Mouse (Mus musculus) midbrain, postnatal 0 days (tissue): Measurements from ENCODE around the gene Gm20715. TPM values are rescaled to one million over a fixed set of nuclear protein-coding genes. Genes with fewer than 3 reads are reported as not detected.

Experiments
- ATAC-seq: fragments of 200-750 bp; cut with Nextera tagmentation; 2 replicates; pipeline ENCODE4 v1.8.0; 2017; ENCODE audit warnings: moderate number of reproducible peaks, mild to moderate bottlenecking, moderate TSS enrichment, moderate library complexity; ENCODE audit not compliant: low FRiP score
- DNase-seq: peaks from one replicate; pipeline ENCODE4 v3.0.0-alpha.2; 2015; ENCODE audit warnings: low spot score
- H3K27ac ChIP-seq: fragments of 300-500 bp; sonication (generic); 2 replicates; pipeline ENCODE4 v1.5.1; 2014; ENCODE audit warnings: low read depth, mild to moderate bottlenecking, low read length, mixed read lengths
- H3K27me3 ChIP-seq: fragments of 300-500 bp; sonication (generic); 2 replicates; pipeline ENCODE4 v1.6.1; 2014; ENCODE audit warnings: low read length, control low read depth, mixed read lengths; ENCODE audit not compliant: insufficient read depth
- H3K36me3 ChIP-seq: fragments of 300-500 bp; sonication (generic); 2 replicates; pipeline ENCODE4 v1.6.1; 2014; ENCODE audit warnings: low read length, control low read depth, mixed read lengths; ENCODE audit not compliant: insufficient read depth
- H3K4me1 ChIP-seq: fragments of 300-500 bp; sonication (generic); 2 replicates; pipeline ENCODE4 v1.6.1; 2014; ENCODE audit warnings: mild to moderate bottlenecking, control low read depth, antibody characterized with exemption, low read length, mixed read lengths; ENCODE audit not compliant: insufficient read depth
- H3K4me2 ChIP-seq: fragments of 300-500 bp; sonication (generic); 2 replicates; pipeline ENCODE4 v1.6.1; 2014; ENCODE audit warnings: low read depth, mild to moderate bottlenecking, low read length, mixed read lengths; ENCODE audit not compliant: poor library complexity, severe bottlenecking
- H3K4me3 ChIP-seq: fragments of 300-500 bp; sonication (generic); 2 replicates; pipeline ENCODE4 v1.5.1; 2014; ENCODE audit warnings: low read depth, mild to moderate bottlenecking, low read length, moderate library complexity
- H3K9ac ChIP-seq: fragments of 300-500 bp; sonication (generic); replicated peaks from 2 replicates; pipeline ENCODE4 v1.6.1; 2014; ENCODE audit warnings: mild to moderate bottlenecking, low read length, moderate library complexity, mixed read lengths; ENCODE audit not compliant: poor library complexity, severe bottlenecking
- H3K9me3 ChIP-seq: fragments of 300-500 bp; sonication (generic); 2 replicates; pipeline ENCODE4 v1.6.1; 2016; ENCODE audit warnings: low read length, control low read depth
- CTCF ChIP-seq: IDR thresholded peaks from 2 replicates; pipeline ENCODE4 v1.5.1; 2016; ENCODE audit warnings: antibody characterized with exemption, mild to moderate bottlenecking
- WGBS: fragments of 180-500 bp; shearing (Covaris S2); extraction: QIAGEN DNeasy Blood & Tissue Kit; methylation state at CpG from one replicate; pipeline ENCODE4 v1.1.7; 2014; 5-methylcytosine and 5-hydroxymethylcytosine counted together
- polyA plus RNA-seq: library from polyadenylated mRNA; unstranded; fragments of >200 nt; fragmentation: Nextera tagmentation; extraction: Ambion mirVana; gene quantifications from 2 replicates; pipeline ENCODE4 v1.2.1, GENCODE M21; 2015
- total RNA-seq: library from RNA; depleted of rRNA; stranded (reverse); fragments of >200 nt; gene quantifications from 2 replicates; pipeline ENCODE4 v1.2.3, GENCODE M21; 2014

The Gm20715 gene
- total and polyA plus RNA-seq, 2 experiments from 2014 or later, result 0.77 TPM; not detected in 1

DNA sequence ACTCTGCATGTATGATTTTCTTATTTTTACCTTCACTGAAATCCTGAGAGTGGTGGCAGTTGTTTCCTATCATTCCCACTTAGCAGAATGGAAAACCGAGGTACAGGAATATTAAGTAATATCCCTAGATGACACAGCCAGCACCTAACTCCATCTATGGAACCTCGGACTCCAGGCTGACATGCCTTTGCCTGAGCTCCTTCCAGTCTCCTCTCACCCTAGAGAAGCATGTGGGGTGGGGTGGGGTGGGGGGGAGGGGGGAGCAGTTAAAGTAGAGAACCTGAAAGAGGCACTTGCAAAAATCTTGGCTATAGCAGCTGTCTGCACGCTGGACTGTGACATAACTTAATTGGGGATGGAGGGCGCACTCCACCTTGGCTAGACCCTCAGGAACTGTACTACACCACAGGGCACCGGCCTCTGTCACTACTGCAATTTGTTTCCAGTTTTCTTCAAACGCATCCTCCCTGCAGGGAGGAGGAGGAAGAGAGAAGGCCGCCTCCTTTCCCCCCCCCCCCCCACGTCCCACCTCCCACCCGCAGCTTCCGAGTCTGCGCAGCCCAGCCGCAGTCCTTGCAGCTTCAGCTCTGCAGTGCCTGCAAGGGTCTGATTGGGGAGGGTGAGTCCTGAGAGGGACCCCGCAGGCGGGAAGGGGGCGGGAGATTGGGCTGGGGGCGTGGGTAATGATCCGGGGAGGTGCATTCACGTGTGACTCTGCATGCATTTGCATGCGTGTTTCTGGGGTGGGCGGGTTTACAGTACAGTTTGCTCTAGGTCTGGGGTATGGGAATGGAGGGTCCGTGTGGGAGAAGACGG is 4.8 kb downstream of the Gm20715 start:
- Histone ChIP-seq H3K4me2 (peak overlapping the region; percentile 51), H3K4me3 (peak overlapping the region; percentile 42), H3K36me3 (no peaks in the 10 kb centered on the region), H3K9me3 (no peaks in the 10 kb centered on the region), H3K27me3 (no peaks in the 10 kb centered on the region), H3K27ac (0 out of 2 replicates have a peak overlapping the region, but pooled peaks have one; percentile 51), H3K9ac (peak overlapping the region; percentile 67), H3K4me1 (no peaks in the 10 kb centered on the region)
- DNase-seq (peak; percentile 68), ATAC-seq (peak; percentile 91)
- no peak for TF ChIP-seq CTCF
- 8% methylated on average over 17 of the region's 22 CpGs for WGBS

DNA sequence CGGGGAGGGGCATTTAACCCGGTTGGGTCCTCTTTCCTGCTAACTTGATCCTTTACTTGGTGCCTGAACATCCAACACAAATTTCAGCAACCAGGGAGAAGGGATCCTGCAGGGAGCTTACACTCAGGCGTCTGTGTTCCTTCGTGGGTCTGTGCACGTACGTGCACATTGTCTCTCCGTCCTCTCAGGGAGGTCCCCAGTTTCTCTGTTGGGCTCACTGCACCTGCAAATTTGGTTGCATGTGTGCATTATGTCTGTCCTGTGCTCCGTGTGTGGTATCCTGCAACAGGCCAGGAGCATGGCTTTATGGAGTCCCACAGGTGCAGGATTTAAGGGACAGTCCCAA is 5.3 kb downstream of the Gm20715 start:
- no peak for TF ChIP-seq CTCF
- Histone ChIP-seq H3K4me1 (no peaks in the 10 kb centered on the region), H3K9ac (peak overlapping the region; percentile 67), H3K27me3 (no peaks in the 10 kb centered on the region), H3K27ac (peak overlapping the region; percentile 51; the same call in 1 of the 2 replicates), H3K4me3 (peak overlapping the region; percentile 42), H3K9me3 (no peaks in the 10 kb centered on the region), H3K4me2 (peak overlapping the region; percentile 51), H3K36me3 (no peaks in the 10 kb centered on the region)
- WGBS, result 8% methylated on average over 8 of the region's 8 CpGs
- DNase-seq (no peak), ATAC-seq (peak; percentile 50)

DNA sequence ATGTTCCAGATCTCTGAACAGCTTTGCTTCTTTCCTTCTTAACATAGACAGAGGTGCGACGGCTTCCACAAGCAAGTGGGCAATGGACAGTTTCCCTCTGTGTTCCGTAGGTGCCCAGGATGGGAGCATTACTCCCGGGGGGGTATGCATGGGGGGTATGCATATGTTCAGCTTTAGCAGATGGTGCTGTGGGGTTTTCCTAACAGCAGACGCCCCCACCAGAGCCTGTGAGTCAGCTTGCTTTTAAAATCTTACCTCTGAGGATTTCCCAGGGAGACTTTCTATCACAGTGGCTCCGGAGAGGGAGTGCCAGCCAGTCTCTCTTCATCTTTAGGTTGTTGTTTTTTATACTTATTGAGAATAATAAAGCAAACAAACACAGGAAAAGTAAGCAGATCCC is 9.8 kb downstream of the Gm20715 start:
- 79% methylated on average over 6 of the region's 6 CpGs for WGBS
- H3K4me3 ChIP-seq, result no peak overlapping the region
- DNase-seq (no peak), ATAC-seq (no peak)
- H3K9ac ChIP-seq, result no peak overlapping the region
- TF ChIP-seq CTCF, result no peak
- no peaks in the 10 kb centered on the region for H3K9me3 ChIP-seq
- H3K4me1 ChIP-seq, result no peaks in the 10 kb centered on the region
- no peaks in the 10 kb centered on the region for H3K36me3 ChIP-seq
- H3K27ac ChIP-seq, result no peak overlapping the region
- no peak overlapping the region for H3K4me2 ChIP-seq
- no peaks in the 10 kb centered on the region for H3K27me3 ChIP-seq

DNA sequence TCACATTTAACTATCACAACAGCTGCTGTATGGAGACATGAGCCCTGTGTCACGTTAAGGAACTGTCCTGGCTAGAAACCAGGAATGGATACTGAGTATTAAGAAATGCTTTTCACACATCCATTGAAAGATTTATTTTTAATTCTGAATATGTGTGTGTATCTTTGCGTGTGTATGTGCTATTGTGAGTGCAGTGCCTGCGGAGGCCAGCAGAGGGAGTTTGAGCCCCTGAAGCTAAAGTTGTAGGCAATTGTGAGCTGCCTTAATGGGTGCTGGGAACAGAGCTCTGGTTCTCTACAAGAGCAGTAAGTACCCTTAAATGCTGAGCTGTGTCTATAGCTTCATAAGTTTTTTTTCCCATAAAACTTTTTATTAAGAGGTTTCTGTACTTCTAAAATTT is 19.3 kb downstream of the Gm20715 start:
- H3K4me3 ChIP-seq, result no peak overlapping the region
- DNase-seq (no peak), ATAC-seq (no peak)
- no peak overlapping the region for H3K9ac ChIP-seq
- H3K27me3 ChIP-seq, result no peaks in the 10 kb centered on the region
- no peaks in the 10 kb centered on the region for H3K4me1 ChIP-seq
- H3K9me3 ChIP-seq, result peaks cover 5% of the 10 kb centered on the region; the same call in 1 of the 2 replicates
- H3K4me2 ChIP-seq, result no peak overlapping the region
- peak; percentile 37 for TF ChIP-seq CTCF
- peaks cover 13% of the 10 kb centered on the region; the same call in 1 of the 2 replicates for H3K36me3 ChIP-seq
- H3K27ac ChIP-seq, result no peak overlapping the region
- 82% methylated on average over 3 of the region's 3 CpGs for WGBS

GRCm38 (mm10) chr7:6430342-6430741 is 20.3 kb downstream of the Gm20715 start:
- DNase-seq, result peak; percentile 20
- ATAC-seq, result no peak
- peaks cover 13% of the 10 kb centered on the region; the same call in 1 of the 2 replicates for H3K36me3 ChIP-seq
- H3K4me3 ChIP-seq, result no peak overlapping the region
- no peak overlapping the region for H3K27ac ChIP-seq
- no peaks in the 10 kb centered on the region for H3K4me1 ChIP-seq
- H3K27me3 ChIP-seq, result no peaks in the 10 kb centered on the region
- no peak overlapping the region for H3K9ac ChIP-seq
- 35% methylated on average over 2 of the region's 2 CpGs for WGBS
- H3K9me3 ChIP-seq, result peaks cover 5% of the 10 kb centered on the region; the same call in 1 of the 2 replicates
- TF ChIP-seq CTCF, result peak; percentile 54
- H3K4me2 ChIP-seq, result no peak overlapping the region

DNA sequence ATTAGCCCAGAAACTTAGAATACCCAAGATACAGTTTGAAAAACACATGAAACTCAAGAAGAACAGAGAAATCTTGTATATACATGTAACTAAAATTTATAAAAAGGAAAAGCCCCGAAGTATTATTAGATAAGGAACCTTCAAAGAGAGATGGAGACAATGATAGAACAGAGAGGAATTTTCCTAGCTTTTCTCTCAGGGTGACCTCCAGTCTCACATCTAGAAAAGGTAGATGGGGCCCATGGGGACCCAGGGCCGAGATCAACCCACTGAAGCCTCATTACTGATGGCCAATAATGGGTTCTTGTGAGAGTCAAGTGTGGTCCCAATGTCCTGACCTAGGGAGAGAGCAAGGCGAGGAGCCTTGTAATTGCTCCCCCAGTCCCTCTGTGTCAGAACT is 28.3 kb downstream of the Gm20715 start, which contains the start of gene Olfr1344:
TSS of gene Olfr1344 (plus strand) at position 301 of the 400 bp plus-strand sequence.
- H3K4me2 ChIP-seq, result no peak within 1 kb of the TSS
- H3K27me3 ChIP-seq, result no peaks in the 10 kb centered on the region
- TF ChIP-seq CTCF, result no peak
- no peak within 1 kb of the TSS for H3K27ac ChIP-seq
- no peak within 1 kb of the TSS for H3K9ac ChIP-seq
- no peaks in the 10 kb centered on the region for H3K36me3 ChIP-seq
- no peaks in the 10 kb centered on the region for H3K9me3 ChIP-seq
- ATAC-seq (no peak), DNase-seq (no peak)
- WGBS, result 82% methylated on average over 3 of the region's 3 CpGs
- H3K4me3 ChIP-seq, result no peak within 1 kb of the TSS
- no peaks in the 10 kb centered on the region for H3K4me1 ChIP-seq
